Mouse (Mus musculus) heart, adult 2 months (tissue): ENCODE data around the gene Dnah14. TPM values are rescaled to one million over a fixed set of nuclear protein-coding genes. Genes with fewer than 3 reads are reported as not detected.
"Not testable (repeated sequence)": the region's sequence is repeated elsewhere in the genome, so short reads cannot be mapped to it uniquely, and the experiment has no call there.

Experiments
- DNase-seq, 2 experiments: peaks; one replicate each; pipeline ENCODE4 v3.0.0; 2021
- H3K27ac ChIP-seq: fragments of 200-600 bp; 2 replicates; pipeline ENCODE4 v1.8.1; 2022
- H3K27me3 ChIP-seq: fragments of 200-500 bp; 2 replicates; pipeline ENCODE4 v1.6.1; 2012; ENCODE audit warnings: mild to moderate bottlenecking, low read length, inconsistent platforms, mixed read lengths; ENCODE audit not compliant: control insufficient read depth, insufficient read depth
- H3K36me3 ChIP-seq: fragments of 200-500 bp; 2 replicates; pipeline ENCODE4 v1.6.1; 2012; ENCODE audit warnings: low read length, inconsistent platforms; ENCODE audit not compliant: control insufficient read depth, insufficient read depth
- H3K4me1 ChIP-seq: fragments of 200-500 bp; 2 replicates; pipeline ENCODE4 v1.6.1; 2011; ENCODE audit warnings: low read length; ENCODE audit not compliant: control insufficient read depth, insufficient read depth
- H3K4me3 ChIP-seq: fragments of 200-600 bp; 2 replicates; pipeline ENCODE4 v1.8.1; 2022
- H3K79me2 ChIP-seq: fragments of 200-500 bp; replicated peaks from 2 replicates; pipeline ENCODE4 v1.6.1; 2012; ENCODE audit warnings: mild to moderate bottlenecking, inconsistent platforms, low read length, moderate library complexity, mixed read lengths; ENCODE audit not compliant: control insufficient read depth, insufficient read depth
- H3K9ac ChIP-seq: fragments of 200-500 bp; 2 replicates; pipeline ENCODE4 v1.6.1; 2012; ENCODE audit warnings: low read depth, mild to moderate bottlenecking, control low read depth, inconsistent platforms, low read length, mixed read lengths
- CTCF ChIP-seq: fragments of 200-600 bp; IDR thresholded peaks from 2 replicates; pipeline ENCODE4 v1.8.1; 2022; ENCODE audit warnings: antibody characterized with exemption, mild to moderate bottlenecking, moderate library complexity
- EP300 ChIP-seq: fragments of 200-500 bp; IDR thresholded peaks from 2 replicates; pipeline ENCODE4 v1.6.1; 2011; ENCODE audit warnings: low read depth, low read length, control low read depth; ENCODE audit not compliant: insufficient read depth
- POLR2A ChIP-seq: fragments of 200-500 bp; IDR thresholded peaks from 2 replicates; pipeline ENCODE4 v1.6.1; 2011; ENCODE audit warnings: mild to moderate bottlenecking, low read depth, low read length, control low read depth; ENCODE audit not compliant: insufficient read depth
- WGBS: fragments of 180-500 bp; shearing (Covaris S2); methylation state at CpG from one replicate; pipeline ENCODE4 v1.1.7; 2018; 5-methylcytosine and 5-hydroxymethylcytosine counted together
- intact Hi-C: fragments of 180-260 bp; cut with DNase I; formaldehyde crosslinking; loops from one replicate; pipeline ENCODE4 v1.15.1; 2025
- polyA plus RNA-seq: library from polyadenylated mRNA; depleted of rRNA; stranded (reverse); fragments of >200 nt; gene quantifications from 2 replicates; pipeline ENCODE4 v1.2.3, GENCODE M21; 2012
- total RNA-seq, 2 experiments: library from RNA; stranded (reverse); gene quantifications; 2 replicates each; pipeline ENCODE4 v1.2.3; 2021

The Dnah14 gene
- total and polyA plus RNA-seq, 3 experiments, result not detected

- Histone ChIP-seq H3K4me1 (no peaks in the 10 kb centered on the region), H3K9ac (no peak overlapping the region), H3K27me3 (no peaks in the 10 kb centered on the region), H3K4me3 (no peak overlapping the region), H3K27ac (no peak overlapping the region), H3K36me3 (no peaks in the 10 kb centered on the region), H3K79me2 (no peaks in the 10 kb centered on the region)
- TF ChIP-seq EP300, result no peak
- TF ChIP-seq CTCF, result no peak
- TF ChIP-seq POLR2A, result no peak
- intact Hi-C loops, result no loop called here
- DNase-seq, result no peak
- 67% methylated on average over 5 of the region's 5 CpGs for WGBS
These were observed 163.9 kb downstream of the Dnah14 start for GRCm38 (mm10) chr1:181740259-181740658.

GRCm38 (mm10) chr1:181742251-181742885 is 166.0 kb downstream of the Dnah14 start:
- no peak overlapping the region for H3K4me3 ChIP-seq

GRCm38 (mm10) chr1:181769392-181769791 is 193.0 kb downstream of the Dnah14 start:
- Histone ChIP-seq H3K27me3 (no peaks in the 10 kb centered on the region), H3K4me1 (no peaks in the 10 kb centered on the region), H3K79me2 (no peaks in the 10 kb centered on the region), H3K4me3 (no peak overlapping the region), H3K36me3 (no peaks in the 10 kb centered on the region), H3K27ac (no peak overlapping the region), H3K9ac (no peak overlapping the region)
- DNase-seq, result no peak
- WGBS, result 64% methylated on average over 14 of the region's 14 CpGs
- intact Hi-C loops, result no loop called here
- no peak for TF ChIP-seq EP300
- no peak for TF ChIP-seq POLR2A
- peak; percentile 59 for TF ChIP-seq CTCF

More at GRCm38 (mm10) chr1:181742251-181742885, 166.0 kb downstream of the Dnah14 start:
- intact Hi-C loops, result no loop called here
- Histone ChIP-seq H3K27me3 (no peaks in the 10 kb centered on the region), H3K4me1 (no peaks in the 10 kb centered on the region), H3K79me2 (no peaks in the 10 kb centered on the region), H3K27ac (no peak overlapping the region), H3K9ac (no peak overlapping the region), H3K36me3 (no peaks in the 10 kb centered on the region)
- WGBS, result 60% methylated on average over 4 of the region's 4 CpGs
- DNase-seq, result no peak
- TF ChIP-seq CTCF (no peak), EP300 (no peak), POLR2A (no peak)

GRCm38 (mm10) chr1:181771871-181772270 is 195.5 kb downstream of the Dnah14 start:
- Histone ChIP-seq H3K4me1 (no peaks in the 10 kb centered on the region), H3K4me3 (no peak overlapping the region), H3K36me3 (no peaks in the 10 kb centered on the region), H3K27ac (no peak overlapping the region), H3K79me2 (no peaks in the 10 kb centered on the region), H3K27me3 (no peaks in the 10 kb centered on the region), H3K9ac (no peak overlapping the region)
- DNase-seq, result no peak
- 91% methylated on average over 3 of the region's 3 CpGs for WGBS
- intact Hi-C loops, result no loop called here
- TF ChIP-seq POLR2A, result no peak
- no peak for TF ChIP-seq EP300
- TF ChIP-seq CTCF, result no peak

- Histone ChIP-seq H3K9ac (no peak overlapping the region), H3K4me1 (no peaks in the 10 kb centered on the region), H3K4me3 (no peak overlapping the region), H3K79me2 (no peaks in the 10 kb centered on the region), H3K36me3 (no peaks in the 10 kb centered on the region), H3K27me3 (no peaks in the 10 kb centered on the region), H3K27ac (no peak overlapping the region)
- no peak for TF ChIP-seq CTCF
- 63% methylated on average over 1 of the region's 1 CpGs for WGBS
- DNase-seq, result no peak
- intact Hi-C loops, result no loop called here
These were observed 200.2 kb downstream of the Dnah14 start for GRCm38 (mm10) chr1:181776541-181776940.

- TF ChIP-seq CTCF, result peak; percentile 30
- H3K4me1 ChIP-seq, H3K4me3 ChIP-seq, H3K27ac ChIP-seq, DNase-seq, H3K27me3 ChIP-seq, H3K79me2 ChIP-seq, intact Hi-C loops, H3K36me3 ChIP-seq, H3K9ac ChIP-seq: not testable (repeated sequence)
- 93% methylated on average over 11 of the region's 11 CpGs for WGBS
These were observed 206.2 kb downstream of the Dnah14 start for GRCm38 (mm10) chr1:181782600-181782999.
